Mouse (Mus musculus) thymus, postnatal 0 days (tissue): ENCODE measurements at regions not wholly inside any gene's neighbourhood (a gene's known extent, or its start where the extent isn't known, plus 50 kb on each side); places are given as distances from the start of the nearest gene placed in this dataset.

Experiments used
- DNase-seq: peaks from one replicate; pipeline ENCODE4 v3.0.0-alpha.2; 2015; ENCODE audit warnings: low spot score

DNA sequence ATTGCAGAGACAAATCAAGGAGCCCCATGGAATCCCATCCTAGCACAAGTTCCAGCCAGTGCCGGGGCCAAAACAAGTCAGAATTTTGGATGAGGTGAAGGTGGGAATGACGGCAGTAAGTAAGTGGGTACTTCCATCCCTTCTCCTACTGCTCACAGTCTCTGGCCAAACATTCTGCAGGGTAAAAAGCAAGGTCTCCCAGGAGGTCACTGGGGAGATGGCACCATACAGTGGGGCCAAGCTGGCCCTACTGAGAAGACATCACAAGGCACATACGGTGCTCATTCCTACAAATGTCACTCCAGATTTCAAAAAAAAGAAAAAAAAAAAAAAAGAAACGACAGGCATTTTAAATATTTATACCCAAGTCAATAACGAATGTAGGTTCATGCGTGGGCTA lies 129.6 kb downstream of the Ddx11 start:
- no peak for DNase-seq

DNA sequence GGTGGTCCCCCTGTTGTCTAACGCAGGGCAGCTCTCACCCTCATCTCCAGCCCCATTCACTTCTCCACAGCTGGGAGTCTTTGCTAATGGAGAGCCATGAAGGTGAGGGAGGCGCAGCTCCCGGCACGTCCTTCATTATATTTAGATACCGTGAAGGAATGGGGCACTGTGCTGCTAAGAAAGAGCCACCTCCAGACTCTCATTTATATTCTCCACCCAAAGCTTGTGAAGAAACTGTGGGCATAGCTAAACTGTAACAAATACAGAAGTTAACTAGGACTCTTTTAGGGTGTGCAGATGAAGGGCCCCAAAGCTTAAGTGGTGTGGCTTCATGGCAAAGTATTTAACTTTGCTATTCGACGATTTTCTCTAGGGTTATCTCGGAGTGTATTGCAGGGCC lies 136.4 kb downstream of the Ddx11 start:
- DNase-seq: no peak

DNA sequence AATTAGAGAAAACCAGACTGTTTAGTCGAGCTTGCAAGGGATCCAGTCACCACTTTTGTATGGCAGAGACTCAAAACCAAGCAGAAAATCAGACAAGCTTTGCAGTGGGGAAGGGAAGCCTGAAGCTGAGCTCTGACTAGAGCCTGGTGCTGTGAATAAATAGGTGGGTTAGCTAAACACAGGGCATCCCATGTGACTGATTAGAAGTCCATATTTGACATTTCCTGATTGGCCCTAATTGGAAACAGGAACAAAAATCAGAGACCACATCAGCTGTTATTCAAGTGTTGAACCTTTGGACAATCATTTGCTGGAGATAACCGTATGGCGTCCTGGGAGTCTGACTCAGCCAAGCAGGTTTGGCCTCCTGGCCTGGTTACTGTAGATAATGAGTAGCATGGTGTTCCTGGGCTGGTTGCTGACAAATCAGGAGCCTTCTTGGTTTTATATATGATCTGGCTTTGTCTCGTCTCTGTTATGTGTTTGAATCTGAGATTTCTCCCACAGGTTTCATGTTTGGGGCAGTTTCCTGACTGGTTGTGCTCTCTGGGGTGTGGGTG lies 139.4 kb downstream of the Ddx11 start:
- DNase-seq: no peak

DNA sequence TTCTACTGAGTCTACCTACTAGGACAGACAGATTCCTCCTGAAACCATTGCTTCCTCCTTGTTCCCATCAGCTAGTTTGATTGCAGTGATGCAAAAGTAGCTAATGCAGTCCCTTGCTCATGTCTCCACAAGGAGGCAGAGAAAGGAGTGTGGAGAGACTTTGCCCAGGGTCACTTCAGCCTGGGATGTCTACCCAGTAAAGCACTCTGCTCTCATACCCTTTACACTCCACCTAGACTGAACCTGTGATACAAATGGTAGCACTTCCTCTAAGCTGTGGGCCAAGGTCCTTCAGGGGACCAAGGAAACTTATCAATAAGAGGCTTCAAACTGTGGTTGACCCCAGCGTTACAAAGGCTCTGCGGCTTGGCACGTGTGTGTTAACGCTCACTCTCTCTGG lies 140.1 kb downstream of the Ddx11 start:
- DNase-seq: no peak

DNA sequence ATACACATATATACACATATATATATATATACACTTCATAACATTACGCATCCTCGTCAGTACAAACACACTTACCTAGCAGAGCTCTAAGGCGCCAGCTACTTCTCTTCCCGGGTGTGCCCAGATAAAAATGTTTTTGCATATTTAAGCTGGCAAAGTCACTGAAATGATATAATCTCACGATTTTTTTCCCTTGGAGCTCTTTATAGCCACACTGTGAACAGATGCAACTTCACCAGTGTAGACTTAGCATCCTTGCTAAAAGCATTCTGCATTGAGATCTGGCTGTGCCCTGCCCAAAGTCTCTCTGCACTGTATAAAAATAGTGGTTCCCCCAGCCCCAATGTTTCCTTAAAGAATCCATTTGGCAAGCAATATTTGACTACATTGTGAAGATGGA lies 143.5 kb downstream of the Ddx11 start:
- no peak for DNase-seq

DNA sequence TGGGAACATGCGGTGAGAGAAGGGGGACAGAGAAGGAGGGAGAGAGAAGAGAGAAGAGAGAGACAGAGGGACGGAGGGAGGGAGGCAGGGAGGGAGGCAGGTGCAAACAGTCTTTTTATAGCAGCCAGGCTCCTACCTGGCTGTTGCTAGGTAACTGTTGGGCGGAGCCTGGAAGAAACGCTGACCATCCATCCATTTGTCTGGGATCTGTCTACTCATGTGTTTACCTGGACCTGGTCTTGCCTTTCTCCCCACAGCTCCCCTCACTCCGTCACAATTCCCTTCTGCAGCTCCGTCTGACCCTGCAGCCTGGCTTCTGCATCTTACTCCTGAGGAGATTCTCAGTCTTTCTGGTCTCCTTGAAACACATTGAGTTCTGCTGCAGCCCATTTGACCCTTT lies 144.5 kb downstream of the Ddx11 start:
- no peak for DNase-seq

DNA sequence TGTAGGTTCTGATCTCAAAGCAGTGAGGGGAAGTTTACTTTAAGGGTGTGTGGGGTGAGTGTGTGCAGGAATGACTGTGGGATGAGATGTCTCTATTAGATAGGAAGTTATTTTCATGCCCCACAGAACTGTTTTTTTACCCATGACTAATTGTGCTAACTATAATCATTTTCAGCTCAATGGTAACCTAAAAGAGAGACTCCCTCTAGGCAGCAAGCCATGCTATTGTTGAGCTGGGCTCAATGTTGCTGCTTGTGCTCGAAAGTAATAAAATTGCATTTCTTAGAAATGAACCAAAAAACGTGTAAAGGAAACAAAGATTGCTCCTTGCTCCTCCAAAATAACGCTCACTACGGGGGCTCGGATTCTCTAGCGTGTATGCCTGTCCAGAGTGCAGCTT lies 146.2 kb downstream of the Ddx11 start:
- no peak for DNase-seq

DNA sequence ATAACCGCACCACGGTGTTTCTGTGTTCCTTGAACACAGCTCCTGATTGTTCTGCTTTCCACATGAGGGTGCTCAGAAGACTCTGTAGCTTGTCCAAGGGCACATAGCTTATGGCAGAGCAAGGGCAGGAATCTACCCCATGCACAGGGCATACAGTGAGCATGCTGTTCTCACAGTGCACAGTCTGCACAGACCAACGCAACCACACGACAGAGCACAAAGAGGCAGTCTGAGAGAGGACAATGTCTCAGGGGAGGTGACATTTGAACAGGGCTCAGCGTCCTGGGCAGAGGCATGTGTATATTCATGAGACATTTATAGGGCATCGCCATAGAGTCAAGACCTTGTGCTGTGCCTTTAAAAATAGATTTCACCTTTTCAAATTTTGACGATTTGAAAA lies 148.6 kb downstream of the Ddx11 start:
- DNase-seq: no peak

DNA sequence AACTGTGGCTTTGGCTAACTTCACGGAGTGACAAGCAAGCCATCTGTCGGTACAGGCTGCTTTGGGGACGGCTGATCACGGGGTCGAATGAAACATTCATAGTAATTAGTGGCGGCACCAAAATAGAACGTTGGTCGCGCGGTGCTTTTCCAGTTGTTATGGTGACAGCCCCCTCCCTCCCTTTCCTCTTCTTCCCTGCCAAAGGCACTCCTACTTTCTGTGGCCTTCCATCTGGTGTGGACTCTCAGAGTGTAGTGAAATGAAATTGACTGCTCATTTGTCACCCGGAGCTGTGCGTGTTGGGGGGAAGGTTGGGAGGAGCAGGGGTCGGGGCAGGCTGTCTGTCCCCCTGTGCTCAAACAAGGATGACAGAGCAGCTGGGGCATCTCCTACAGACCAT lies 153.5 kb downstream of the Ddx11 start:
- no peak for DNase-seq

DNA sequence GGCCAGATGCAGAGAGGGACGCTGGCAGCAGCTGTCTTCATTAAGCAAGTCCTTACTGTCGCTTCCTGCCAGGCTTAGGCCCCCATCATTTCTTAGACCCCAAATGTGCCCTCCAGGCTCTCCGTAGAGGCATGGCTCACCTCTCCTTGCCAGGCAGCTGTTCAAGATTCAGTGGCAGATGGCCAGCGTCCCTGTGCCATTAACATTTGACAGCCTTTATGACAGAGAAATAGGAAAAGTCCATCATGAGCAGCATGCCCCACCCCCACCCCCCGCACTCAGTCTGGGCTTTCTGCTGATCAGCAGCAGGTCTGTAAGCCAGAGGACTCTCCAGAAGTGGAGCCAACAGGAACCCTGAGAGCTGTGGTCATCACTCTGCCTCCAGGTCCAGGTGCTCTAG lies 154.7 kb downstream of the Ddx11 start:
- no peak for DNase-seq

DNA sequence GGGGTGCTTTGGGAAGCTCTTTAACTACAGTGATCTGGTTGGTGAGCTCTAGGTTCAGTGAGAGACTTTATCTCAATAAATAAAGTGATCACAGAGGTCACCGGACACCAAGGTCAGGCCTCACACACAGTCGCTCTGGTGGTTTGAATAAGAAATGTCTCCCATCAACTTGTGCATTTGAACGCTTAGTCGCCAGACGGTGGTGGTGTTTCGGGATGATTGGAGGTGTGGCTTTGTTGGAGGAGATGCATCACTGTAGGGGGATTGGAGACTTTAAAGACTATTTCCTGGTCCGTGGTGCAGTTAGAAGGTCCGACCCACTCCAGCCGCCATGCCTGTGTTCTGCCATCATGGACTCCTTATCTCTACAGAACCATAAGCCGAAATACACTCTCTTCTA lies 162.0 kb downstream of the Ddx11 start:
- no peak for DNase-seq
